Mouse (Mus musculus): ENCODE measurements around the gene Prss56. TPM values are rescaled to one million over a fixed set of nuclear protein-coding genes. Genes with fewer than 3 reads are reported as not detected.

Prss56 gene
- total RNA-seq, 2 experiments from 2014 or later = 2.2 to 2.8 TPM

DNA sequence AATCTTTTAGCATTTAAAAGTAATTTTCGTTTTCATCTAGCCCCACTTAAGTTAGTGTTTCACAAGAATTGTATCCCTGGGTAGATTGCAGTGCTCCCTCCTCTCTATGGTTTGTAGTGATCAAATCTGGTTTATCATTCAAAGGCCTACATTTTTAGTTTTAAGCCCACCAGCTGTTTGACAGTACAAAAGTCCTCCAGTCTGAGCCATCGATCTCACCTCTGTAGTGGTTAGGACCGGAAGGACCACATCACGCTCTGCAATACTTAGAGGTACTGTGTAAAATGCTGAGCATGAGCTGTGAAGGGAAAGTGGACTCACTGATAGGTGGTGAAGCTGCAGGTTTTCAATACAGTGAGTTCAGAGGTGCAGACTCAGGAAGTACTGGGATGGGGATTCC lies 31.6 kb downstream of the Prss56 start:
- no peak for DNase-seq (ENCODE audit: extremely low spot score in 1 of 2, low spot score in 2 of 2)
- intact Hi-C loops (cut with DNase I) = no loop called here

- no peak for DNase-seq (ENCODE audit: extremely low spot score in 1 of 2, low spot score in 2 of 2)
- intact Hi-C loops (cut with DNase I) = no loop called here
These were observed 34.8 kb downstream of the Prss56 start for GRCm38 (mm10) chr1:87217938-87218337.

DNA sequence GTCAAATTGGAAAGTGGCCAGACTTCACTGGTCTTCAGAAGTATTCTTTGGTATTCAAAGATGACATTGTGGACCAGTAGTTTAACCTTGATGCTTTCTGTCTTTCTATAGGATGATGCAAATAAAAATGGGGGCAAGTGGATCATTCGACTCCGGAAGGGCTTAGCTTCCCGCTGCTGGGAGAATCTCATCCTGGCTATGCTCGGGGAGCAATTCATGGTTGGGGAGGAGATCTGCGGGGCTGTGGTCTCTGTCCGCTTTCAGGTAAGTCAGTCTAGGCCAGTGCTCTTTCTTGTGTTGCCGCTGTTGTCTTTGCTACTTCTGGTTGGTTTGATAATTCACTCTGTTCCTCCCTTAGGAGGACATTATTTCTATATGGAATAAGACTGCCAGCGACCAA lies 42.6 kb downstream of the Prss56 start:
- no peak for DNase-seq (ENCODE audit: extremely low spot score in 1 of 2, low spot score in 2 of 2)
- intact Hi-C loops (cut with DNase I) = loop anchor here (10.0 kb wide), 1 partner anchor 549 kb away; no protein-coding TSS in a partner anchor

DNA sequence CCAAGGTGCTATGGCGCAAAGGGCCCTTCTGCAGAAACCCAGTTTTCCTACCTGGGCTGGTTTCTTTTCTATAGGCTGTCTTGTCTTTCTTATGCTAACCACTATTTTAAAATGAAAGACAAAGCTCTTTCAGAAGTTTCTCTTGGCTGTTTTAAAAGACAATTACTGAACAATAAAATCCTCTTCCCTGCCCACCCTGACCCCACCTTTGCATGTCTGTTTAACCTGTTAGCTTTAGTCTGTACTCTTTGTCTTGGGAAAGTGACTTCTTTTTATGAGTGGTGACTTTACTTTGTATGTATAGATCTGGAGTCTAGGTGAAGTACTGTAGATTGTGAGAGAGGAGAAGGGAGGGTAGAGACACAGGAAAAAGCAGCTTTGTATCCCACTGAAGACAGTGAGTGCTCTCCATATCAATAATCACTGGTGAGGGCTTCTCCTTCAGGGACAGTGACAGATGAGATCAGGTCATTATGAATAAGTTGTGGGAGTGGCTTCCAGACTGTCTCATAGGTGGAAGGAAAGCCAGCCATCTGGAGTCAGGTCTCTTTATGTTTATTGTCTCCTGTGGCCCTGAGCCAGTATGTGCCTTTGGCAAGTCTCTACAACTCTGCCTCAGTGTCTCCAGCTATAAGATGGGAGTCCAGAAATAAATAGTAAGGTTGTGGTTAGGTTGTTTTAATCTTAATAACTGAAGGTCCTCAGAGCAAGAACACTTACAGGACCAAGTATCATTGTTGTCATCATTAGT lies 43.5 kb downstream of the Prss56 start:
- DNase-seq (ENCODE audit: extremely low spot score in 1 of 2, low spot score in 2 of 2) = no peak
- intact Hi-C loops (cut with DNase I) = loop anchor here (10.0 kb wide), 1 partner anchor 548 kb away; no protein-coding TSS in a partner anchor

- DNase-seq (ENCODE audit: extremely low spot score in 1 of 2, low spot score in 2 of 2) = no peak
- intact Hi-C loops (cut with DNase I) = loop anchor here (10.0 kb wide), 1 partner anchor 548 kb away; no protein-coding TSS in a partner anchor
These were observed 44.0 kb downstream of the Prss56 start for GRCm38 (mm10) chr1:87227160-87227550.

DNA sequence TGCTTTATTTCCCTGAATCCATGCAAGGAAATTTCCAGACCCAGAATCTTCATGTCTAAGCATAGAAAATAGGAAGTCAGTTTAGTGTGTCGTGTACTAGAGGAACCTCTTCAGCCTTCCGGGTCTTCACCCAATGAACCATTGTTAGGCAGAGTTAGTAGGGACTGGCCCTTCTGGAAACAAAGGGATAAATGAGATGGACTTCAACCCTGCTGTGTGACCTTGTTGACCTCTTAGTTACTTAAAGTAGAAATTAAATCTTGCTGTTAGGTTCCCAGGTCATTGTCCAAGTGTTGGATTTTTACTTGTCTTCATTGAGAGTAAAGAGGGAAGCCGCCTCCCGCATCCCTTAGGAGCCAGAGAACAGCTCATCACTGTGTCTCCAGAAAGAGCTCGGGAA lies 47.5 kb downstream of the Prss56 start:
- no peak for DNase-seq (ENCODE audit: extremely low spot score in 1 of 2, low spot score in 2 of 2)
- intact Hi-C loops (cut with DNase I) = no loop called here

DNA sequence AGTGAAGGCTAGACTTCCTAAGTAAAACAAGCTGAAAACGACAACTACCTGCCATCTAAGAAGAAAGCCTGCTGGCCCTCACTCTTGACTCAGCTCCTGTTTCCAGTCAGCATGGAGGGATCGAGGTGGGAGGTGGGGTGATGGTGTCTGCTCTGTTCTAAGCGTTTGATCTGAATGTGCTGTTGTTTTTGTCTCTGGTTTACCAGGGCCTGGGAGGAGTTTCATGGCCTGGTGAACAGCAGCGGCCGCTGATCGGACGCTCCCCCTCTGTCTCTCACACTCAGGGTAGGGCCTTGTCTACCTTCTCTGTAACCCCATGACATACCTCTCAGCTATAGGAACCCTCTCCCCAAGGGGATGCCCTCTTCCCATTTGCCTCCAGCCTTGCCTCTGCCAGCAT lies 49.1 kb downstream of the Prss56 start:
- intact Hi-C loops (cut with DNase I) = no loop called here
- no peak for DNase-seq (ENCODE audit: extremely low spot score in 1 of 2, low spot score in 2 of 2)

Other genes with a start within 250 kb of the Prss56 start
- gene Alppl2, start 93.4 kb upstream of the Prss56 start, total RNA-seq (2021) = not detected
- gene Alpi, start 81.7 kb upstream of the Prss56 start, total RNA-seq (2021) = not detected
- not detected for gene Akp3, start 58.3 kb upstream of the Prss56 start, total RNA-seq (2021)
- 1 to 10 TPM; 4.6 to 6.5 TPM for gene Ecel1, start 26.8 kb upstream of the Prss56 start, total RNA-seq (2021)
- gene Chrnd, start 7.3 kb downstream of the Prss56 start, total RNA-seq (2021) = not detected
- not detected for gene Chrng, start 21.3 kb downstream of the Prss56 start, total RNA-seq (2021)
- gene Eif4e2, start 30.6 kb downstream of the Prss56 start, total RNA-seq (2021) = 10 to 100 TPM; 83.2 to 84.2 TPM
- gene Efhd1, start 81.0 kb downstream of the Prss56 start, total RNA-seq (2021) = 1 to 10 TPM; 6.0 to 7.0 TPM
- gene Gigyf2, start 143.7 kb downstream of the Prss56 start, total RNA-seq (2021) = 10 to 100 TPM; 73.7 to 77.8 TPM
- gene Kcnj13, start 211.4 kb downstream of the Prss56 start, total RNA-seq (2021) = 1 to 10 TPM; 1.2 to 1.9 TPM

Measured in left cerebral cortex, postnatal 10 days (tissue).